Mouse (Mus musculus): ENCODE data around the gene Fbxo4. TPM values are rescaled to one million over a fixed set of nuclear protein-coding genes. Genes with fewer than 3 reads are reported as not detected.
A peak's percentile ranks its signal among the peaks of the same experiment; 100 is the strongest.

The Fbxo4 gene
- total RNA-seq, 2 experiments from 2014 or later: 7.0 to 7.8 TPM

- DNase-seq: no peak
These were observed 498 bp upstream of the Fbxo4 start for GRCm38 (mm10) chr15:3979871-3980270.

GRCm38 (mm10) chr15:3978279-3978678 lies 1.1 kb downstream of the Fbxo4 start:
- DNase-seq: no peak

DNA sequence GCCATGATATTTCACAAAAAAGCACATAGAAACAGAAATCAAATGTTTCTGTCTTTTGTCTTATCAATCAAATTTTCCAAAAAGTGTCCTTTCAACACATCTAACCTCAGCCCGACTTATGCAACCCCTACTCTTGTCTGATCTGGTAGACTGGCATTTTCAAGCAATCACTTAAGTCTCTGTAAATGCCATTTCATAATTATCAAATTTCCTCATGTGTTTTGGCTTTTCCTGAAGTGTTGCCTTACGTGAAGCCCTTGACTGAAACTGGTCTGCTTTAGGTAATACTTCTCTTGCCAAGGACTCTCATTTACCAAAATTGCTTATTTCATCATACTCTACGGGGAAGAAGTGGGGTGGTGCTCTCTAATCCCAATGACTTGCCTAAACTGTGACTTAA lies 6.1 kb downstream of the Fbxo4 start:
- DNase-seq: no peak

- no peak for DNase-seq
These were observed 9.2 kb downstream of the Fbxo4 start for GRCm38 (mm10) chr15:3970193-3970592.

- DNase-seq: no peak
These were observed 9.6 kb downstream of the Fbxo4 start for GRCm38 (mm10) chr15:3969743-3970142.

GRCm38 (mm10) chr15:3962251-3962650 lies 17.1 kb downstream of the Fbxo4 start:
- peak; percentile 73 to 74 for DNase-seq

GRCm38 (mm10) chr15:3960094-3960493 lies 19.3 kb downstream of the Fbxo4 start:
- DNase-seq: no peak

DNA sequence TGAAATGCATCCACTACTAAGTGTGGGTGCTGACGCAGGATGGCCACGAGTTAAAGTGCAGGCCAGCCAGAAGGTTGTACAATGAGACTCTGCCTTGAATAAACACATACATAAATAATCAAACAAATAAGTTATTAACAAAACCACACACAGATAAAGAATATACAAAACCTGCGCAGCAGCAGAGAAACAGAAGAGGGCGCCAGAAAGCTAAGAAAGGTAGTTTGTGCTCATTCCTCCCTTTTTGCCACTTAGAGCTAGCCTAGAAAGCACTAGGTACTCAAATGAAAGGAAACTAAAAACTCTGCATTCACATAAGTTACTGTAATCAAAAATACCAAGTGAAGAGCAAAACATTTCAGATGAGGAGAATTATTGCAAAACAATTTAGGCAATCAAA lies 21.4 kb downstream of the Fbxo4 start:
- peak; percentile 39 to 81 for DNase-seq

DNA sequence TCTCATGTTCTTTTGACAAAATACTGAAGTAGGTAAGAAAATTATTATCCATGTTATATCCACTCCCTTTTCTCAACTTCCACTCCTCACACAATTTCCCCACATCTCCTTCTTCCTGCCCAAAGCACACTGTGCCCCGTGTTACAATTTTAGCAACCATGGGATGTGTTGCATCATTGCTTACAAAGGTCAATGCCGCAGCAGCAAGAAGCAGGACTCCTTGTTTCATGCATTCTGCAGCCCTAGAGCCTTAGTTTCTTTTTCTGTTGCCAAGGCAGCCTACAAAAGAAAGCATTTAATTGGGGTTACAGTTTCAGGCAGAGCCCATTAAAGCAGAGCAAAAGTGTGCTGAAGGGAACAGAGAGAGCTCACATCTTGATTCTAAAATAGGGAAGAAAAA lies 24.4 kb downstream of the Fbxo4 start:
- no peak for DNase-seq

DNA sequence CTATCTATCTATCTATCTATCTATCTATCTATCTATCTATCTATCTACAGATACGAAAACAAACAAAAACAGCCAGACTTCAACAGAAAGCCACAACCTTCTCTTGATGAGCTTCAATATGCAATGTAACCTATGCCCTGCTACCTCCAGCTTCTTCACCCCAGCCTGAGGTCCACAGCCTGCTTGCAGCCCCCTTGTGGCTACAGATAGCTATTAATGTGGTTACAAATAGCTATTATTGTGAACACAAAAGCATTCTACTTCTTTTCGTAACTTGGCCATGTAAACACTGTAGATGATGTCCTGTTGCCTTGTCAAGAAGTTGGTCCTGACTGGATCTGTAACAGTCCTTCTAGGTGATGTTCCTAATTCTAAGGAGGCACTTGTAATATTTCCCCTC lies 41.2 kb downstream of the Fbxo4 start:
- no peak for DNase-seq

- DNase-seq: no peak
These were observed 43.3 kb downstream of the Fbxo4 start for GRCm38 (mm10) chr15:3936056-3936455.

- no peak for DNase-seq
These were observed 45.9 kb downstream of the Fbxo4 start for GRCm38 (mm10) chr15:3933466-3933865.

DNA sequence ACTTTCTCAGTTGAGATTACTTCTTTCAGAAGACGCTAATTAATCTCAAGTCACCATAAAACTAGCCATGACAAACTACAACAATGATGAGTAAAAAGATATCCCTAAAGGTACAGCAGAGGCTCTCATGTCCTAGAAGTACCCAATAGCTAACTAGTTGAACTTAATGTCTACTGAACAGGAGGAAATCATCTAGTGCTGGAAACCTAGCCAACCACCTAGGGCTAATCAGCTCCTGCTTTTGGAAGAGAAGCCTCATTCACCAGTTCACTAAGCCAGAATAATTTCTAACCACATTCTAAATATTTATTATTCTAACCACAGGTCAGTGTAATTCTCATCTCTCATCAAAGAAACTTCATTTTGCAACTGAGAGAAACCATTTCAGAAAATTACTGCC lies 47.4 kb downstream of the Fbxo4 start:
- no peak for DNase-seq

Other genes with a start within 250 kb of the Fbxo4 start
- 10 to 100 TPM; 15.8 to 21.3 TPM for gene AW549877, start 16.2 kb upstream of the Fbxo4 start, total RNA-seq (2021)
- 1,000 to 10,000 TPM; 1,232 to 1,451 TPM for gene Oxct1, start 46.8 kb upstream of the Fbxo4 start, total RNA-seq (2021)